Mouse (Mus musculus) adrenal gland, postnatal 25 days (tissue): ENCODE results near the gene Pla2g4d. TPM values are rescaled to one million over a fixed set of nuclear protein-coding genes. Genes with fewer than 3 reads are reported as not detected.

ENCODE experiments used
- DNase-seq: peaks from one replicate; pipeline ENCODE4 v3.0.0; 2021; ENCODE audit warnings: mixed read lengths
- total RNA-seq: library from RNA; stranded (reverse); gene quantifications from 2 replicates; pipeline ENCODE4 v1.2.3, GENCODE M21; 2021

Gene Pla2g4d
- total RNA-seq, 1 experiment from 2014 or later: 0.21 TPM

DNA sequence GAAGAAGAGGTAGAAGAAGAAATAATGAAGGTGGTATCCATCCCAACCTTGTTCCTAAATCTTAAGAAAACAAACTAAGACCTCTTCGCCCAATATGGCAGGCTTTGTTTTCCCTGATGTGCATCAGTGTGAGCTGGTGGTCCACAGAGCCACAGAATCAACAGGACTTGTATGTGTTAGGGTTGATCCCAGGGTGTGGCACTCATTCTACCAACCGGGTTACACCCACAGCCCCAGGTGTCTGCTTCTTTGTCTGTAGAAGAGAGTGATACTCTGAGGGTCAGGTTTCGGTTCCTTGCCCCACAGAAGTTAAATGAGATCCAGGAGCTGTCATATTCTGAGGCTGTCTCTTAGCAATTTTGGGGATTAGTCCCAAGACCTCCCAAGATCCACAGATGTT lies 27.7 kb downstream of the Pla2g4d start:
- DNase-seq: no peak

DNA sequence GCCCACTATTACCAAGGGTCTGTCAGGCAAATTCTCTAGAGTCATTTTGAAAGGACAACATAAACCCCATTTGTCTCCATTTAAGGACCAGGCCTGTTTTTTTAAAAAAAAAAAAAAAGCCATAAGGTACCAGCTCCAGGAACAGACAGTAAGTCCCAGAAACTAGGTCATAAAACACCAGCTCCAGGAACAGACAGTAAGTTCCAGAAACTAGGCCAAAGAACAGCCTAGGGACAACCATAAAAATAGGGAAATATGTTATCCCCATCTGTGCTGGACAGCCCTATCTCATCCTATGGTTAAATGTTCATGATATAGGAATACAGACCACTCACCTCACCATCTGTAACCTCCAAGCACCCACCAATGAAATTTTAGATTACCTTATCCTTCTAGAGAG lies 32.7 kb downstream of the Pla2g4d start:
- no peak for DNase-seq

DNA sequence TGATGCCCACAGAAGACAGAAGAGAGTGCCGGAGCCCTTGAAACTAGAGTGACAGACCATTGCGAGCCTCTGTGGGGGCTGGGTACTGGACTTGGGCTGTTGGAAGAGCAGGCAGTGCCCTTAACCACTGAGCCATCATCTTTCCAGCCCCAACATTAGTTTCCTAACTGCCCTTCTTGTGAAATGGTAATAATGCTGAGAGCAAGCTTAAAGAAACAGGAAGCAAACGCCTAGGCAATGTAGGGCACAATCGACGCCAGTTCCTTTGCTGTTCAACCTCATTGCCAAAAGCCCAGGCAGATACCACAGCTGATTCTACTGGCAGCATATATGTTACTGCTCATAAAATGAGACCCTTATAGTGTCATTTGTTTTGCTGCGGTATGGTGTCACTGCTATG lies 36.4 kb downstream of the Pla2g4d start:
- no peak for DNase-seq

GRCm38 (mm10) chr2:120245421-120246016 lies 43.5 kb downstream of the Pla2g4d start:
- peak; percentile 16 for DNase-seq

DNA sequence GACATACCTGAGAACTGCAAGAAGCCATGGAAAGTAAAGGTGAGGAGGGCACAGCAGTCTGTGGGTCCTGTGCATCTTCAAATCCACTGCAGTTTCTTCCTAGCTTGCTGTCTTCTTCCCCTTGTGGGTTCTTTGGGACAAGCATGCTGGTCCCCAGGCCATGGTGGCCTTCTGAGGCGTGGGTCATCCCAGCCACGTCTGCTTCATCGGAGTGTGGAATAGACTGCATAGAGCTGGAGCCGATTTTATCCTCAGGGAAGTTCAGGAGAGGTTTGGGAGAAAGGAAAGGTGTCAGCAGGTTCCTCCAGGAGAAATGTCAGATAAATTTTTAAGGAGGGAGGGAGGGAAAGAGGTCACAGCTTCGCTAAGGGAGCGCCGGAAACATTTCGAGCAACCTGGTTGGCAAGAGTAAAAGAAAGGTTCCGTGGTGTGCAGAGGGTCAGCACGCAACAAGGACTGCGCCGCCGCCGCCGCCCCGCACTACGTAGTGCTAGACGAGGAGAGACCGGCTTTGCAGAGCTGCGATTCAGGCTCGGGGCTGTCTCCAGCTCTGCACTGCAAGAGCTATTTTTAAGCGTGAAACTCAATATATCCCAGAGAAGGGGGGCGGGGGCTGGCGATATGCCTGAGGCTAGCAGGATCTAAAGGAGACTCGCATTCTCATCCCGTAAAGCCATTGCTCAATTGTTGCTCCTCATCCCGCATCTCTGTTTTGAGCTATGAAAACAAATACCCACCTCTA lies 44.1 kb downstream of the Pla2g4d start, which contains the start of gene Pla2g4e:
Pla2g4e (minus strand) TSS at position 657 of the 742 bp plus-strand sequence.
- DNase-seq: peak; percentile 15

- no peak for DNase-seq
Observed at GRCm38 (mm10) chr2:120243995-120244394, 45.0 kb downstream of the Pla2g4d start.

- DNase-seq: no peak
Observed at GRCm38 (mm10) chr2:120242791-120243467, 46.1 kb downstream of the Pla2g4d start.

GRCm38 (mm10) chr2:120238733-120239132 lies 50.3 kb downstream of the Pla2g4d start:
- peak; percentile 24 for DNase-seq

DNA sequence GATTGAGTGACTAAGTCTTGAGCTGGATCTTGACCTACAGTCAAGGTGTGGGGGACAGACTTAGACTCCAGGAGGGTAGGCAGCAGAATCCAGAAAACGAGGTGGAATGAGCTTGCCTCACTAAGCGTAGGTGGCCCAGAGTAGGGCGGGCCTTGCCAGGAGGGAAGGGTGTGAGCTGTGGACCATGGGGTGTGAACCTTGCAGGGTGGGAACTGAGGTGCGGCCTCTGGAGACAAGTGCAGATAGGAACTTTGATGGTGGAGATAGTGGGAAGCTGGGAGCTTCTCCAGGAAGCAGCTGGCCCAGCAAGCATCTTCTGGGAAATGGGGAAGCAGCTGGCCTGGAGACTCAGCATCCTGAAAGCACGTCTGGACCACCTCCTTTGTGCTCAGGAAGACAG lies 51.2 kb downstream of the Pla2g4d start:
- no peak for DNase-seq

DNA sequence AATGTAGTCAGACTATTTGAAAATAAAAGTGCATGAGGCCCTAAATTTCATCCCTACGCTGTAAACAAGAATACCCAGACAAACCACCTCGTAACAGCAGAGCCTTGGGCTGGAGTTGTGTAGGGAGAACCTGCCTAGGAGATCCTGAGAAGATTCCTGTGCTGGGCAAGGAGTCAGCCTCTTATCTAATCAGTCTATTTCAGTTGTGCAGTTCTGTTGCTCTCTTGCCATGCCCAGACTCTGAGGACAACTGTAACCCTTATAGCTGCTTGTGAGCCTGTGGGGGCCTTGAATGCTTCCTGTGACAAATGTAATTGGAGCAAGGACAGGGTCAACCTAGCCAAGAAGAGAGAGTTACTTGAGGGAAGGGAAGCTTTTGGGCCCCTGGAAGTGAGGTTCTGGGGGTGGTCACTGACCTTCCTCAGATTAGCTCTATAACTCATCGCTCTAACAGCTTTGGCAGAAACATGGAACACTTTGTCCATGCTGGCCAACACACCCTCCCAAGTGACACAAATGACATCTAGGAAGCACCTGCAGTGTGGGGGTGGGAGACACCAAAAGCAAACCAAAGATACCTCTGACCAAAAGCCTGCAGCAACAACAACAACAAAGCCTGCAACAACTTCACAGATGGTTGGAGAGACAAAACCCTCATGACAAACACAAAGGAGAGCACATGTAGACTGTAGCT lies 52.9 kb downstream of the Pla2g4d start:
- no peak for DNase-seq

DNA sequence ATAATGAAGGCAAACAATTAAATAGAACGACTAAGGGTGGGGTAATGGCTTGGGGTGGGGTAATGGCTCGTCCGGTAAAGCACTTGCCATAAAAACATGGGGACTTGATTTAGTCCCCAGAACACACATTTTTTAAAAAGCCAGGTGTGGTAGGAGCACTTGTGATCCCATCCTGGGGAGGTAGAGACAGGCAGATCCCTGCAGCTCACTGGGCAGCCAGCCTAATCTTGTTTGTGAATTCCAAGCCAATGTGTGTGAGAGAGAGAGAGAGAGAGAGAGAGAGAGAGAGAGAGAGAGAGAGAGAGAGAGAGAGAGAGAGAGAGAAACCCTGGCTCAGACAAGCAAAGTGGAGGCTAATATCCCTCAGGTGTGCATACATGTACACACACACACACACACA lies 53.6 kb downstream of the Pla2g4d start:
- DNase-seq: no peak

DNA sequence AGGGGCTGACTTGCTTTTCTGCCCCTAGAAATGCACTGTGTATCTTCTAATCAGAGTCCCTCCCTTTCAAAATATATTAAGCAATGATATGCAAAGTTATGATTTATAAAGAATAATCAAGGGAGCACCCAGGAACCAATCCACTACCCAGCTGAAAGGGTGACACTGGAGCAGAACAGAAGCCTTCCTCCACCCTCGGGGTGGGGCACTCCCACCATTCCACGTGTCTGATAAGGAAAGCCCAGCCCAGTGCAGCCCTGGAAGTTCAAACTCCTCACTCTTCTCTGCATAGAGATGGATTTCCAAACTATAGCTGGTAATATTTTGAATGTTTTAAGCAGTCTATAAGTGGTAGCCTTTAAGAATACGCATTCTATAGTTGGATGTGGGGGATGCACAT lies 57.4 kb downstream of the Pla2g4d start:
- no peak for DNase-seq

Other genes starting within 250 kb of the Pla2g4d start
- gene Ehd4, start 134.6 kb downstream of the Pla2g4d start, total RNA-seq: 35.4 and 48.9 TPM in 2 replicates
- gene Pla2g4e, start 43.9 kb downstream of the Pla2g4d start, total RNA-seq: 0.33 and 0.36 TPM in 2 replicates
- gene Pla2g4f, start 25.0 kb upstream of the Pla2g4d start, total RNA-seq: not detected in 2 replicates
- 55.9 and 64.3 TPM in 2 replicates for gene Vps39, start 63.9 kb upstream of the Pla2g4d start, total RNA-seq
- 26.0 and 42.9 TPM in 2 replicates for gene Ganc, start 114.7 kb upstream of the Pla2g4d start, total RNA-seq
- 43.3 and 49.9 TPM in 2 replicates for gene Tmem87a, start 114.9 kb upstream of the Pla2g4d start, total RNA-seq
- 0.36 TPM in 1 of 2 replicates, not detected in the other for gene Capn3, start 166.8 kb upstream of the Pla2g4d start, total RNA-seq